Mouse (Mus musculus) adrenal gland, postnatal 36 days (tissue): Measurements from ENCODE around the gene Fmo2. TPM values are rescaled to one million over a fixed set of nuclear protein-coding genes. Genes with fewer than 3 reads are reported as not detected.

ENCODE experiments used
- DNase-seq, 2 experiments: peaks; one replicate each; pipeline ENCODE4 v3.0.0; 2021; ENCODE audit warnings: mixed read lengths in 1 of 2
- total RNA-seq, 2 experiments: library from RNA; stranded (reverse); gene quantifications; 2 replicates each; pipeline ENCODE4 v1.2.3; 2021

Gene Fmo2
- total RNA-seq, 2 experiments from 2014 or later: 40.5 to 47.1 TPM

- no peak for DNase-seq
Measured at GRCm38 (mm10) chr1:162891980-162892451, 6.5 kb downstream of the Fmo2 start.

GRCm38 (mm10) chr1:162888646-162889045, 9.9 kb downstream of the Fmo2 start:
- DNase-seq: no peak

GRCm38 (mm10) chr1:162887644-162888043, 10.9 kb downstream of the Fmo2 start:
- DNase-seq: no peak

DNA sequence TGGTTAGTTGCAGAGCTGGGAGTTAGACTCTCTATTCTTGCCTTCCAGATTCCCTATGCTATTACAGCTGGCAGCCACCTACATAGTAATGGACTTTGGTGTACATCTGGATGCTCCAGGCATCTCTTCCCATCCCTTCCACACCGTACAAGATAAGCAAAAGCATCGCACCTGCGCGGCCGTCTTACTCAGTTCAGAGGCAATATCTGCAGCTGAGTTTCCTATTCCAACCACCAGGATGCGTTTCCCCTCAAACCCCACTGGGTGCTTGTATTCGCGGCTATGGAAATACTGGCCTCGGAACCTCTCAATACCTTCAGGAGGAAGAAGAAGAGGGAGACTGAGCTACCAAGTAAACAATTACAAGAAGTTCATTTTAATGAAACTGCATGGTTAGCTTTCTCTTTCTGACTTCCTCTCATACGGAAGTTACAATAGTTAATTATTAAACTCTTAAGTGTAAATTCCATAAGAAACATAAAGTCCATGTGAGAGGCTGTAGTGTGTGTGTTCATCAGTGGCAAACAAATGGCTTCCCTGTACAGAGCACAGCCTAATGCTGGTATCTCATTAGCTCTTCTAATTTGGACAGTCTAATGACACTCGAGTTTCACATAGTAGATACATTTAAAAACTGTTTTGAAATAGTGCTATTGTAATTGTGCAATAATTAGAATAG, 12.2 kb downstream of the Fmo2 start:
- DNase-seq: no peak

DNA sequence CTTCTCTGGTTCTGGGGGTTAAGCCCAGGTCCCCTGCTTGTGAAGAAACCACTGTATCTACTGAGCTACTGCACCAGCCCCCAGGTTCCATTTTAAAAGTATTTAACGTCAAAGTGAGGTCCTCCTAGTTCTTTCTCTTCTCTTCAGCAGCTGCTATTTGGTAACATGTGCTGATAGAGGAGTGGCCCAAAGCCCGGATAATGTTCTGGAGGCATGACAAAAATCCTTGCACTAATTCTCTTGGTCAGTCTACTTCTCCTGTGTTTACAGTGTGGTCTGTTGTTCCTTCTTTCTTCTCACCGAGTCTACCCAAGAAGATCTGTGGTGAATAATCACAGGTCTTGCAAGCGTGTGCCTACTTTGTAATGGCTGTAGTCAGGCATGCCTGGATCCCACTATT, 15.8 kb downstream of the Fmo2 start:
- DNase-seq: no peak

DNA sequence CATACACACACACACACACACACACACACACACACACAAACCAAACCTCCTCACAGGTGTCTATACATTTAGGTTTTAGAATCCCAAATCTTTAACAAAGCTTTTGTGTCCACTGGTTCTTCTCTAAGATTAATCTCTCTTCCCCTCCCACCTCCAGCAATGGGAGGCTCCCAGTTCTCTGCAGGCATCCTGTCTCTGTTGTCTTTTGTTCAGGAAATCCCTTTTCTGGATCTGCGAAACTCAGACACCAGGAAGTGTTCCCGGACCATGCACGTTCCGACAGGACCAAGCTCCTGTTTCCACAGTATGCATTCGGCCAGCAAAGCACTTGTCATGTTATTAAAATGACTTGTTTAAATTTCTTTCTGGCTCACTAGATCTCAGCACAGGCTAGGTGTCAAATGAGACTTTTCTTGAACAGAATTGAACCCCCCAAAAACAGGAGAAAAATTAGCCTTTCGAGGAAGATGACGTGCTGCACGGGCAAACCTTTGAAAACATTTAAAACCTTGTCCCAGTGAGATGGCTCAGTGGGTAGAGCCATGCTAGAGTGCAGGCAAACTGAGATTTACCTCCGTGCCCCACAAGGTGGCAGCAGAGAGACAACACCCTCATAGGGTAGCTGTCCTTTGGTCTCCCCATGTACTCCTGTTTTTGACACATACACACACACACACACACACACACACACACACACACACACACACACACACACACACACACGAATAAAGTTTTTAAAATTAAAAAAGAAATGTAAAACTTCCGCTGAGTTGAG, 18.7 kb downstream of the Fmo2 start:
- peak; percentile 79 to 82 for DNase-seq

DNA sequence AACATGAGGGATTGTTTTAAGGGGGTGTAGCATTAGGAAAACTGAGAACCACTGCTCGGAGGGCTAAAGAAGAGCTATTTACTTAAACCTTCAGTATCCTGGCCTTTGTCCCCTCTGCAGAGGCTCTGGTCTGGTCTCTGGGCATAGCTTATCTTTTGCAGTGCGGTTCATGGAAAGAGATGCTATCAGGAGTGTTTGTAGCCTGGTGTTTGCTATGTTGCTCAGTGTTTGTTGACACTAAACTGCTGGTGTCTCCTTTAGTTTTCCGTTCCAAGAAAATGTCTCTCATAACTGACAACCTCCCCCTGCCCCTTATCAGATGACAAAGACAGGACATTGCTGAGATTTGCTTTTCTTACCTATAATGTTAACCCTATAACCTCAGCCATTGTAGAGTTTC, 23.4 kb downstream of the Fmo2 start:
- no peak for DNase-seq

- peak; percentile 33 to 46 for DNase-seq
Measured at GRCm38 (mm10) chr1:162871701-162872311, 26.7 kb downstream of the Fmo2 start.

GRCm38 (mm10) chr1:162870978-162871377, 27.5 kb downstream of the Fmo2 start:
- no peak for DNase-seq

- DNase-seq: no peak
Measured at GRCm38 (mm10) chr1:162867396-162867795, 31.1 kb downstream of the Fmo2 start.

GRCm38 (mm10) chr1:162866280-162866681, 32.2 kb downstream of the Fmo2 start, which contains the start of gene Fmo1:
Fmo1 (minus strand) TSS chr1:162866610.
- DNase-seq: no peak

DNA sequence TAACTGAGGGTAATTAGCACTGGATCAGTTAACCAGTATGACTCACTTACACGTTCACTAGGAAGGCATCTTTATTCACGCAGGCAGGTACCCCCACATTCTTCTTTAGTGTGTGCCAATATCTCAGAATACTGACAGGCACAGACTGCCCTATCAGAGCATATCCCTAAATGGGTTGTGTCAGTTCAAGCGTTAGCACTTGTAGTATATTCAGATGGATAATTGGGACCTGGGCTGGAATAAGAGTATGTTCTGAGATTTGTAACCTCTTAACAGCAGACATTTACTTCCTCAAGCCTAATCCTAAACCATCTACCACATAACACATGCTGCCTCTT, 33.1 kb downstream of the Fmo2 start:
- DNase-seq: no peak

DNA sequence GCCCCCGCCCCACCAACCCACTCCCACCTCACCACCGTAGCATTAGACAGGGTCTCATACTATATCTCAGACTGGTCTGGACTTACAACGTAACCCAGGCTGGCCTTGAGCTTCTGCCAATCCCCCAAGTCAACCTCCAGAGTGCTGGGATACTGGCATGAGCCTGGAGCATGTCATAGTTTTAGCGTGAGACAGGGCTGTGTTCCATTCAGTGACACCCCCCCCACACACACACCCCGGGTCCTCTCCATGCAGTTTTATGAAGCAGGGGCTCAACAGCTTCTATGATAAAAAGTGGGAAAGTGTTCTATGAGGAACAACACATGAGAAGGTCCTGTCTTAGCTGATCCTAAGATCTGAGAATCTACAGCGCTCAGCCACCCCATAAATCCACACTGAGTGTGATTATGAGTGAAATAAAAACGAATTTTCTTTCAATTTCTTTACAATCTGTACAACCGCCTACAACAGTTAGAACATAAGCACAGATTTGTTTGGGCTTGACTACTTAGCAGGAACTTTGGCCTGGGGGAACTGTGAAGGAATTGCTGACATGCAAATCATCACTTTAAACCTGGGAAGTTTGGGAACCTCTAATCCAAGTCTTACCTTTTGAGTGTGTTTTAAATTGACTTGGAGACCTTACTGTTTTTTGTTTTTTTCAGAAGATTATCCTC, 33.6 kb downstream of the Fmo2 start:
- DNase-seq: peak; percentile 14 to 47

- DNase-seq: no peak
Measured at GRCm38 (mm10) chr1:162864279-162864678, 34.2 kb downstream of the Fmo2 start.

DNA sequence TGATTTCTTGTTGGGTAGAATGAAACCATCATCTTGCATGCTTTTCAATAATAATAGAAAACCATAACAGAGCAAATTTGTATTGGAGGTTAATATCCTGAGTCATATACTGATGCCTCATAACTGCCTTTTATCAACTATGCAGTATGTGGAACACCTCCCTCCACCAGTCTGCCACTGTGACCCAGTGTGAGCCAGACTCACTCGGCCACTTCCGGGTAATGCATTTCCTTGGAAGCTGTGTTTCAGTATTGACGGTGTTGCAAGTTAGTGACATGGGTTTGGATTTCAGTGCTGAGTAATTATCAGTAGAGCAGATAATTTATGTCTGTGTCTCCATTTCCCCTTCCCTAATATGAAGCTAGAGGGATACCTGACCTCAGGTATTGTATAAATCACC, 34.9 kb downstream of the Fmo2 start:
- peak; percentile 11 to 52 for DNase-seq

GRCm38 (mm10) chr1:162862328-162862727, 36.2 kb downstream of the Fmo2 start:
- DNase-seq: no peak

GRCm38 (mm10) chr1:162859996-162860605, 38.4 kb downstream of the Fmo2 start:
- peak; percentile 41 to 53 for DNase-seq

DNA sequence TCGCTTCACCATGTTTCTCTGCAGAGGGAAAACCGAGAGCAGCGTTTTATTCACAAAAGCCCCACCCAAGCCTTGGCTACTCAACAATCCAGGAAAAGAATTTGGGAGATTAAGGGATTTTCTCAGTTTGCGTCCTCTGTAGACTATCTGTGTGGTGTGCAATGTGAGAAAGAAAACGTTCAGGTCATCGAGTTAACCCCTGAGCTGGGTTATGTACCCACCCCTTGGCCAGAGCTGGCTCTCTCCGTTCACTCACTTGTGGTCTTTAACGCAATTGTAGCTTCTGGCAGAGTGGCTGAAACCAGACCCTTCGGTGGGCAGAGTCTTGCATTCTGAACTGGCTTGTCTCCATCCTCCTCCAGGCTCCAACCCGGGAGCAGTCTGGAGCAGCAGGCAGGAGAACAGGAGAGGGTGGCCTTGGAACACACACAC, 39.0 kb downstream of the Fmo2 start:
- DNase-seq: peak in 1 of 2 experiments; percentile 13

GRCm38 (mm10) chr1:162858748-162859130, 39.8 kb downstream of the Fmo2 start:
- peak in 1 of 2 experiments; percentile 35 for DNase-seq

GRCm38 (mm10) chr1:162857766-162858747, 40.5 kb downstream of the Fmo2 start:
- no peak for DNase-seq
